Mouse (Mus musculus) heart, embryonic 14.5 days (tissue): ENCODE measurements around the gene Prkag2. TPM values are rescaled to one million over a fixed set of nuclear protein-coding genes. Genes with fewer than 3 reads are reported as not detected.

Experiments used
- ATAC-seq: fragments of 200-750 bp; cut with Nextera tagmentation; 2 replicates; pipeline ENCODE4 v1.8.0; 2017; ENCODE audit warnings: low read depth, moderate TSS enrichment; ENCODE audit not compliant: insufficient number of reproducible peaks, insufficient read depth, low FRiP score
- H3K27ac ChIP-seq, 2 experiments: fragments of 200-500 bp in 1 of 2; fragments of 300-500 bp in 1 of 2; sonication (generic) in 1 of 2; replicated peaks in 1 of 2; 2 replicates each; pipeline ENCODE4 v1.5.1; 2012 to 2014; ENCODE audit warnings: low read depth in 2 of 2, low read length in 2 of 2, control low read depth in 1 of 2, mild to moderate bottlenecking in 1 of 2, mixed read lengths in 1 of 2; ENCODE audit not compliant: control insufficient read depth in 1 of 2, insufficient read depth in 1 of 2
- H3K27me3 ChIP-seq: fragments of 300-500 bp; sonication (generic); 2 replicates; pipeline ENCODE4 v1.6.1; 2014; ENCODE audit warnings: mild to moderate bottlenecking, low read length, control low read depth; ENCODE audit not compliant: control insufficient read depth, insufficient read depth
- H3K36me3 ChIP-seq: fragments of 300-500 bp; sonication (generic); 2 replicates; pipeline ENCODE4 v1.6.1; 2014; ENCODE audit warnings: mild to moderate bottlenecking, control low read depth, low read length, mixed read lengths; ENCODE audit not compliant: control insufficient read depth, insufficient read depth
- H3K4me1 ChIP-seq, 2 experiments: fragments of 200-500 bp in 1 of 2; fragments of 300-500 bp in 1 of 2; sonication (generic) in 1 of 2; 2 replicates each; pipeline ENCODE4 v1.6.1; 2012 to 2014; ENCODE audit warnings: low read length in 2 of 2, control low read depth in 1 of 2, mixed read lengths in 1 of 2; ENCODE audit not compliant: control insufficient read depth in 2 of 2, insufficient read depth in 2 of 2
- H3K4me2 ChIP-seq: fragments of 300-500 bp; sonication (generic); 2 replicates; pipeline ENCODE4 v1.6.1; 2014; ENCODE audit warnings: mild to moderate bottlenecking, low read length
- H3K4me3 ChIP-seq, 2 experiments: fragments of 200-500 bp in 1 of 2; fragments of 300-500 bp in 1 of 2; sonication (generic) in 1 of 2; 2 replicates each; pipeline ENCODE4 v1.5.1; 2012 to 2014; ENCODE audit warnings: low read length in 2 of 2, mild to moderate bottlenecking in 2 of 2, control low read depth in 1 of 2, low read depth in 1 of 2, moderate library complexity in 1 of 2; ENCODE audit not compliant: control insufficient read depth in 1 of 2, insufficient read depth in 1 of 2
- H3K9ac ChIP-seq: fragments of 300-500 bp; sonication (generic); 2 replicates; pipeline ENCODE4 v1.6.1; 2014; ENCODE audit warnings: mild to moderate bottlenecking, low read length
- H3K9me3 ChIP-seq: fragments of 300-500 bp; sonication (generic); 2 replicates; pipeline ENCODE4 v1.6.1; 2016; ENCODE audit warnings: low read length, control low read depth; ENCODE audit not compliant: control insufficient read depth
- WGBS: fragments of 180-500 bp; shearing (Covaris S2); extraction: QIAGEN DNeasy Blood & Tissue Kit; methylation state at CpG from one replicate; pipeline ENCODE4 v1.1.7; 2014; 5-methylcytosine and 5-hydroxymethylcytosine counted together
- polyA plus RNA-seq: library from polyadenylated mRNA; unstranded; fragments of >200 nt; fragmentation: Nextera tagmentation; extraction: Ambion mirVana; gene quantifications from 2 replicates; pipeline ENCODE4 v1.2.1, GENCODE M21; 2014

The Prkag2 gene
- polyA plus RNA-seq, 1 experiment from 2014 or later, result 120 TPM

- WGBS, result 85% methylated on average over 4 of the region's 4 CpGs
- no peak for ATAC-seq
- H3K9me3 ChIP-seq, result no peaks in the 10 kb centered on the region
- no peak overlapping the region for H3K4me3 ChIP-seq
- H3K9ac ChIP-seq, result no peak overlapping the region
- H3K27ac ChIP-seq, result no peak overlapping the region
- H3K36me3 ChIP-seq, result no peaks in the 10 kb centered on the region
- H3K4me2 ChIP-seq, result no peak overlapping the region
- no peaks in the 10 kb centered on the region for H3K27me3 ChIP-seq
- H3K4me1 ChIP-seq, result peaks cover 32 to 39% of the 10 kb centered on the region in 2 experiments
These were observed 101.1 kb downstream of the Prkag2 start for GRCm38 (mm10) chr5:24999351-24999750.

GRCm38 (mm10) chr5:24995576-24996100 is 104.8 kb downstream of the Prkag2 start:
- Histone ChIP-seq H3K4me2 (peak overlapping the region; percentile 65), H3K4me1 (peaks cover 29 to 55% of the 10 kb centered on the region in 2 experiments)
- WGBS, result 7% methylated on average over 13 of the region's 13 CpGs

GRCm38 (mm10) chr5:24993190-24993589 is 107.3 kb downstream of the Prkag2 start:
- H3K9ac ChIP-seq, result peak overlapping the region; percentile 76
- H3K4me2 ChIP-seq, result peak overlapping the region; percentile 65
- no peak overlapping the region for H3K4me3 ChIP-seq
- no peak overlapping the region for H3K27ac ChIP-seq
- H3K27me3 ChIP-seq, result no peaks in the 10 kb centered on the region
- 0 out of 2 replicates have a peak, but pooled peaks cover 10% of the 10 kb centered on the region for H3K36me3 ChIP-seq
- H3K4me1 ChIP-seq, result peaks cover 39 to 63% of the 10 kb centered on the region in 2 experiments
- WGBS, result 63% methylated on average over 3 of the region's 3 CpGs
- H3K9me3 ChIP-seq, result no peaks in the 10 kb centered on the region
- no peak for ATAC-seq

More at GRCm38 (mm10) chr5:24995576-24996100, 104.8 kb downstream of the Prkag2 start:
- ATAC-seq, result peak; percentile 82
- Histone ChIP-seq H3K36me3 (0 out of 2 replicates have a peak, but pooled peaks cover 8% of the 10 kb centered on the region), H3K27me3 (no peaks in the 10 kb centered on the region), H3K9me3 (no peaks in the 10 kb centered on the region), H3K27ac (peak overlapping the region; percentile 85 to 91), H3K4me3 (peak overlapping the region; percentile 42 to 44), H3K9ac (peak overlapping the region; percentile 76)

GRCm38 (mm10) chr5:24991575-24991974 is 108.9 kb downstream of the Prkag2 start:
- no peaks in the 10 kb centered on the region for H3K9me3 ChIP-seq
- H3K4me3 ChIP-seq, result no peak overlapping the region
- no peak overlapping the region for H3K4me2 ChIP-seq
- ATAC-seq, result no peak
- no peak overlapping the region for H3K9ac ChIP-seq
- H3K4me1 ChIP-seq, result peaks cover 35 to 57% of the 10 kb centered on the region in 2 experiments
- no peaks in the 10 kb centered on the region for H3K27me3 ChIP-seq
- H3K27ac ChIP-seq, result no peak overlapping the region
- WGBS, result 62% methylated on average over 1 of the region's 1 CpGs
- H3K36me3 ChIP-seq, result 0 out of 2 replicates have a peak, but pooled peaks cover 10% of the 10 kb centered on the region

- Histone ChIP-seq H3K4me1 (peaks cover 34 to 62% of the 10 kb centered on the region in 2 experiments), H3K9me3 (no peaks in the 10 kb centered on the region), H3K4me3 (no peak overlapping the region), H3K27ac (no peak overlapping the region), H3K4me2 (no peak overlapping the region), H3K9ac (no peak overlapping the region), H3K27me3 (no peaks in the 10 kb centered on the region), H3K36me3 (0 out of 2 replicates have a peak, but pooled peaks cover 10% of the 10 kb centered on the region)
- WGBS, result 59% methylated on average over 5 of the region's 5 CpGs
- no peak for ATAC-seq
These were observed 110.0 kb downstream of the Prkag2 start for GRCm38 (mm10) chr5:24990460-24990859.

GRCm38 (mm10) chr5:24989683-24990082 is 110.8 kb downstream of the Prkag2 start:
- Histone ChIP-seq H3K4me1 (peaks cover 42 to 65% of the 10 kb centered on the region in 2 experiments), H3K9ac (peak overlapping the region; percentile 38; the same call in 1 of the 2 replicates), H3K4me2 (peak overlapping the region; percentile 21; the same call in 1 of the 2 replicates), H3K27ac (peak overlapping the region; percentile 65 to 69), H3K9me3 (no peaks in the 10 kb centered on the region), H3K4me3 (no peak overlapping the region), H3K36me3 (0 out of 2 replicates have a peak, but pooled peaks cover 10% of the 10 kb centered on the region), H3K27me3 (no peaks in the 10 kb centered on the region)
- no peak for ATAC-seq
- WGBS, result 14% methylated on average over 3 of the region's 3 CpGs

GRCm38 (mm10) chr5:24986956-24987355 is 113.5 kb downstream of the Prkag2 start:
- H3K9me3 ChIP-seq, result no peaks in the 10 kb centered on the region
- H3K36me3 ChIP-seq, result 0 out of 2 replicates have a peak, but pooled peaks cover 10% of the 10 kb centered on the region
- peak overlapping the region; percentile 42 to 44 for H3K4me3 ChIP-seq
- H3K4me2 ChIP-seq, result peak overlapping the region; percentile 70
- no peak for ATAC-seq
- H3K27ac ChIP-seq, result peak overlapping the region; percentile 89 to 92
- H3K9ac ChIP-seq, result peak overlapping the region; percentile 74
- 42% methylated on average over 2 of the region's 2 CpGs for WGBS
- peaks cover 54 to 70% of the 10 kb centered on the region in 2 experiments for H3K4me1 ChIP-seq
- H3K27me3 ChIP-seq, result no peaks in the 10 kb centered on the region
